In the genomic region with DNA sequence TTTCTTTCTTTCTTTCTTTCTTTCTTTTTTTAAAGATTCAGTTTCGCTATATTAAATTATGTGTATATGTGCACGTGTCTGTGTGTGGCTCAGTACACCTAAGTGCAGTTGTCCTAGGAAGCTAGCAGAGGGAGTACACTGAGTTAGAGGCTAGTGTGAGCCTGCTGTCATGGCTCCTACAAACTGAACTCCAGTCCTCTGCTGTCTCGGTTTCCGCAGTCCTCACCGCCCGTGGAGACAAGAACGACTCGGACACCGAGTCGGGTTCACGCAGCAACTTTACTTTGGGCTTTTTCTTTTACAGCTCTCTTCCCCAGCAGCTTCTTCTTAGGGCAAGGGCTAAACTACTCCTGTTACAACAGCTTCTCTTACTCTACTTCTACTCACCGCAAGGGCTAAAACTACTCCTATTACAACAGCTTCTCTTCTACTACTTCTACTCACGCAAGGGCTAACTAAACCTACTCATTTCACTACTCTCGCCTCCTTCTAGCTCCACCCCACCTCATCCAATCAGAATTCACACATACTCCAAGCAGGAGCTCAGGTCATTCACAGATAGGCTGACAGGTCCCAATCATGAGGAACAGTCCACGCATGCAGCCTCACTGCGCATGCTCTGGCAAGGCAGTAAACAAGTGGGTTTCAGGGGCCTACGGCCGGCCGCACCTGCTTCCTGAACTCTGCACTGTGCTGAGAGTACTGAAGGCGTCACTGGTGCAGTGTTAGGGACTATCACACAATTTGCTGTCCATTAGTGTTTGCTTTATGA, we compare ENCODE assay signal across 13 mouse cellular contexts. TPM values are rescaled to one million over a fixed set of nuclear protein-coding genes. Genes with fewer than 3 reads are reported as not detected.
DNase-seq lines count a peak whose midpoint lies in the region; ATAC-seq lines count a peak whose summit lies in the region.
"Had no signal": no experiment of that assay in that cellular context is flagged by ENCODE, and none has a peak within 500 bp of the region (broad histone marks: within the 10 kb centered on the region; RNA-seq: fewer than 3 reads in every experiment).

No protein-coding gene starts in this region.

- ATAC-seq in intestine, embryonic 14.5 days (replicated peaks; ENCODE audit: low FRiP score, low TSS enrichment, low read depth) = peak; percentile 55; the same call in 1 of the 2 replicates
- peak; percentile 69; the same call in 1 of the 2 replicates for ATAC-seq in stomach, embryonic 16.5 days (ENCODE audit: insufficient read depth, low FRiP score)
- ATAC-seq: forebrain, embryonic 13.5 days had no signal

- 76% methylated on average over 20 of the region's 20 CpGs for WGBS in intestine, embryonic 14.5 days
- 77% methylated on average over 20 of the region's 20 CpGs for WGBS in stomach, embryonic 16.5 days
- 83% methylated on average over 20 of the region's 20 CpGs for WGBS in heart, embryonic 10.5 days

- no peak overlapping the region for H3K4me3 ChIP-seq in intestine, embryonic 14.5 days (ENCODE audit: low read depth, low read length)
- no peak overlapping the region for H3K4me3 ChIP-seq in stomach, embryonic 16.5 days (replicated peaks; ENCODE audit: low read length)
- no peak overlapping the region for H3K4me3 ChIP-seq in heart, embryonic 10.5 days
- H3K4me3 ChIP-seq: forebrain, embryonic 13.5 days; midbrain, embryonic 10.5 days had no signal

- H3K27me3 ChIP-seq in intestine, embryonic 14.5 days (replicated peaks; ENCODE audit: control insufficient read depth, insufficient read depth, low read length) = no peaks in the 10 kb centered on the region
- H3K27me3 ChIP-seq in stomach, embryonic 16.5 days (ENCODE audit: control insufficient read depth, insufficient read depth, low read length) = no peaks in the 10 kb centered on the region
- no peaks in the 10 kb centered on the region for H3K27me3 ChIP-seq in heart, embryonic 10.5 days (ENCODE audit: insufficient read depth, poor library complexity, severe bottlenecking)
- H3K27me3 ChIP-seq: forebrain, embryonic 13.5 days had no signal

- no peaks in the 10 kb centered on the region for H3K36me3 ChIP-seq in intestine, embryonic 14.5 days (ENCODE audit: control insufficient read depth, insufficient read depth, low read length)
- no peaks in the 10 kb centered on the region for H3K36me3 ChIP-seq in stomach, embryonic 16.5 days (ENCODE audit: control insufficient read depth, insufficient read depth, low read length)
- no peaks in the 10 kb centered on the region for H3K36me3 ChIP-seq in heart, embryonic 10.5 days
- H3K36me3 ChIP-seq: midbrain, embryonic 10.5 days had no signal

- no peaks in the 10 kb centered on the region for H3K9me3 ChIP-seq in intestine, embryonic 14.5 days (ENCODE audit: control insufficient read depth, low read length)
- H3K9me3 ChIP-seq in stomach, embryonic 16.5 days (replicated peaks; ENCODE audit: control insufficient read depth, low read length) = no peaks in the 10 kb centered on the region
- H3K9me3 ChIP-seq in heart, embryonic 10.5 days = no peaks in the 10 kb centered on the region
- H3K9me3 ChIP-seq: forebrain, embryonic 13.5 days; midbrain, embryonic 10.5 days had no signal

- no peak overlapping the region for H3K4me2 ChIP-seq in intestine, embryonic 14.5 days (ENCODE audit: low read length)
- no peak overlapping the region for H3K4me2 ChIP-seq in stomach, embryonic 16.5 days (ENCODE audit: low read depth, low read length)
- H3K4me2 ChIP-seq: forebrain, embryonic 13.5 days had no signal

- no peaks in the 10 kb centered on the region for H3K4me1 ChIP-seq in intestine, embryonic 14.5 days (replicated peaks; ENCODE audit: control insufficient read depth, insufficient read depth, low read length)
- H3K4me1 ChIP-seq in stomach, embryonic 16.5 days (ENCODE audit: control insufficient read depth, insufficient read depth, low read length) = no peaks in the 10 kb centered on the region
- peaks cover 10% of the 10 kb centered on the region; the same call in 1 of the 2 replicates for H3K4me1 ChIP-seq in heart, embryonic 10.5 days
- H3K4me1 ChIP-seq: forebrain, embryonic 13.5 days; midbrain, embryonic 10.5 days had no signal

- DNase-seq in heart, adult 11 months = peak; percentile 61
- DNase-seq in heart, postnatal 14 days = no peak
- no peak for DNase-seq in intestine, embryonic 14.5 days (ENCODE audit: low spot score)
- peak; percentile 42 to 73 for DNase-seq in lung, postnatal 4 days
- DNase-seq in layer of hippocampus, adult 9-11 months = no peak
- DNase-seq in left cerebral cortex, postnatal 4 days = no peak
- DNase-seq in heart, embryonic 10.5 days (ENCODE audit: low spot score) = no peak
- DNase-seq: cerebellum, postnatal 14 days; heart, postnatal 36 days had no signal

- intact Hi-C loops in heart, postnatal 14 days (cut with DNase I) = no loop called here
- intact Hi-C loops in left cerebral cortex, postnatal 4 days (cut with DNase I) = no loop called here

- no peak overlapping the region for H3K9ac ChIP-seq in intestine, embryonic 14.5 days (ENCODE audit: low read length)
- no peak overlapping the region for H3K9ac ChIP-seq in stomach, embryonic 16.5 days (ENCODE audit: low read length)
- H3K9ac ChIP-seq: forebrain, embryonic 13.5 days had no signal

- H3K27ac ChIP-seq in intestine, embryonic 14.5 days (ENCODE audit: low read depth) = peak overlapping the region; percentile 47; the same call in 1 of the 2 replicates
- H3K27ac ChIP-seq in stomach, embryonic 16.5 days (ENCODE audit: low read length) = peak overlapping the region; percentile 40
- H3K27ac ChIP-seq in heart, embryonic 10.5 days = no peak overlapping the region
- H3K27ac ChIP-seq: forebrain, embryonic 13.5 days; midbrain, embryonic 10.5 days had no signal

RNA-seq across cellular contexts. Expression of gene D6Ertd527e, which starts 14.7 kb away (rescaled TPM):
- total RNA-seq in heart, postnatal 14 days (2021) = not detected
- 0.36 and 0.61 TPM in 2 replicates for polyA plus RNA-seq in intestine, embryonic 14.5 days (2014; fragmentation: Nextera tagmentation; extraction: Ambion mirVana)
- 0.44 and 0.61 TPM in 2 replicates for polyA plus RNA-seq in stomach, embryonic 16.5 days (2015; fragmentation: Nextera tagmentation; extraction: Ambion mirVana)
- total RNA-seq in left cerebral cortex, postnatal 4 days (2021) = under 1 TPM in 1 of 2 experiments, not detected in 1; 0.26 TPM
- not detected in 2 replicates for polyA plus RNA-seq in heart, embryonic 10.5 days (2016; fragmentation: Nextera tagmentation; extraction: Ambion mirVana)
- total RNA-seq: heart, postnatal 36 days; layer of hippocampus, adult 8-10 months had no signal

Comparison
In these comparisons a context has a peak if more than half of its experiments do, and no peak if none do; other contexts are left out.
1. DNase-seq: peak in heart, adult 11 months (single experiment) and lung, postnatal 4 days (2 of 2); none in heart, postnatal 14 days (0 of 2), intestine, embryonic 14.5 days (single experiment), layer of hippocampus, adult 9-11 months (single experiment), left cerebral cortex, postnatal 4 days (single experiment) and heart, embryonic 10.5 days (single experiment).